Mouse (Mus musculus) heart, postnatal 0 days (tissue): ENCODE measurements around the gene Sfmbt1.

ENCODE experiments used
- CTCF ChIP-seq: IDR thresholded peaks from 2 replicates; pipeline ENCODE4 v1.5.1; 2016; ENCODE audit warnings: antibody characterized with exemption, control low read depth, low read depth
- EP300 ChIP-seq: IDR thresholded peaks from 2 replicates; pipeline ENCODE4 v1.6.1; 2016; ENCODE audit warnings: antibody characterized with exemption, low read depth

- no peak for TF ChIP-seq CTCF
- TF ChIP-seq EP300, result no peak
These were observed 155.8 kb downstream of the Sfmbt1 start for GRCm38 (mm10) chr14:30870206-30871147.
